Mouse (Mus musculus): ENCODE data around the gene Rassf3.
A peak's percentile ranks its signal among the peaks of the same experiment; 100 is the strongest.

Rassf3 gene

DNA sequence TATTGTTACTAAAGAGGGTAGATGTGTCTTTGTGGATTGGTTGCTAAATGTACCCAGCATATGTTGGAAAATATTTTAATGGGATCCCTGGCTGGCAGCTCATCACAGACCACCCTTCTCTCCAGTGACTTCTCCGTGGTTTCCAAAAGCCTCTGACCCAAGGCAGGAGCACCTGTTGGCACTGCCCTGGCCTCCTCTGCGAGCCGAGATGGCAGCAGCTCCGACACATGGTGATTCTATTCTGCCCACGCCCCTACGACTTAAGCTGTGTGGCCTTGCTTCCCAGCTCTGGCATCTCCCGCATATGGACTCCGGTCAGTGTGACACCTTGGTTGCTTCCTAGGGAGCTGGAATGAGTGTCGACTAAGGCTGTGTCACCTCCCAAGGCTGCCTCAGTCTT is 73.0 kb downstream of the Rassf3 start:
- DNase-seq (ENCODE audit: low spot score), result no peak

DNA sequence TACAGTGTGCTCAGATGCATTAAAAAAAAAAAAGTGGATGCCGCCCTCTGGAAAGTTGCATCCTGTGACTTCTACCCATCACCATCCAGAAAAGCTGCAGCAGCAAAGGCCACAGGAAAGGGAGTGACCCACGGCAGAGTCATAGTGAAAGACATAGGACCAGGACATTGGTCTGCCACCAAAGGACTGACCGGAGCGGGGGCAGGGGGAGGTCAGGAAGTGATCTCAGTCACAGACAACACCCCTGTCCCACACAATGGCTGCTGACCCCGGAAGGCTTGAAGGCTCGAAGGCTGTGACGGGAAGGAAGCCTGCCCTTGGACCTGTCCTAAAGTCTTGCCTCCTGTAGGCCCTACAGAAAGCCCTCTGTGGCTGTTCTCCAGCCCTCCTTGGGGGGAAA is 75.1 kb downstream of the Rassf3 start:
- DNase-seq (ENCODE audit: low spot score), result no peak

DNA sequence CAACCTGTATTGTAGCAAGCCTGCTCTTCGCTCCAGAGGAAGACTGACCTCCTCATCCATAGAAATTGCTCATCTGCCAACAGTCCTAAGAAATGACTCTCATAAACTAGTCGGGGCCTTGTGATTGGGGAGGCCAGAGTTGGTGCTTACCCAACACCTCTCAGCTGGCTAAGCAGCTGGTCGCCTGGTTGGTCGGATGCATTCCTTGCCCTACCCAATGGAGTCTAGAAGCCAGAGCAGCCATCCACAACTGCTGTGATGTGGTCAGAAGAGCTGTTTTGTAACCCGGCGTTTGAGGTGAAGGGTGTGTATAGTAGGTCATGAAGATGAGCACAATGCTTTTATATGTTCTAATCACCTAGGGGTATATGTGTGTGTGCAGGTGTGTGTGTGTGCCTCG is 77.5 kb downstream of the Rassf3 start:
- DNase-seq (ENCODE audit: low spot score), result no peak

DNA sequence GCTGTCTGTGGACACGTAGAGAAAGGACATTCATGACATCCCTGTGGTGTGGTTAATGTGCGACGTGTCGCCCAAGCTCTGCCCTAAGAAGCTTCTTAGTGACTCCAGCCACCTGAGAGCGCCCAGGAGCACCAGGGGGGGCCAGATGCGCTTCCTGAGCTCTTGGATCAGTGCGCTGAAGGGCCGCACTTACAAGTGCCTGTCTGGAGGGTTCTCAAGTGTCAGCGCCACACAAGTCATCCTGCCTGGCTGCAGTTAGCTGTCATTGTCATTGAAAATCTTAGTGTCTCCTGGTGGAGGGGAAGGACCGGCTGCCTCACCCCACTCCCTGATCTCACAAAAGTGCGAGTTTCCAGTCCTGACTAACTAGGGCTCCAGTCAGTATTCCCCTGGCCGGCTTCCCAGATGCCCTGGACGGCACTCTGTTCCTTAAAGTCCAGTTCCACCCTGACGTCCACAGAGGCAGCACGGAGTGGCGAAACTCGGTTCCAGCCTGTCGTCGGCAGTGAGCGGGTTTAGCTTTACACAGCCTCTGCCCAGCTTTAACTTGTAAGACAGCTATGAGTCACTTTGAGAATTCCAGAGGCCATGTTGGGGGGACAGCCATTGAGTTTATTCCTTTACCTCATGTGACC is 80.5 kb downstream of the Rassf3 start:
- DNase-seq (ENCODE audit: low spot score), result no peak

DNA sequence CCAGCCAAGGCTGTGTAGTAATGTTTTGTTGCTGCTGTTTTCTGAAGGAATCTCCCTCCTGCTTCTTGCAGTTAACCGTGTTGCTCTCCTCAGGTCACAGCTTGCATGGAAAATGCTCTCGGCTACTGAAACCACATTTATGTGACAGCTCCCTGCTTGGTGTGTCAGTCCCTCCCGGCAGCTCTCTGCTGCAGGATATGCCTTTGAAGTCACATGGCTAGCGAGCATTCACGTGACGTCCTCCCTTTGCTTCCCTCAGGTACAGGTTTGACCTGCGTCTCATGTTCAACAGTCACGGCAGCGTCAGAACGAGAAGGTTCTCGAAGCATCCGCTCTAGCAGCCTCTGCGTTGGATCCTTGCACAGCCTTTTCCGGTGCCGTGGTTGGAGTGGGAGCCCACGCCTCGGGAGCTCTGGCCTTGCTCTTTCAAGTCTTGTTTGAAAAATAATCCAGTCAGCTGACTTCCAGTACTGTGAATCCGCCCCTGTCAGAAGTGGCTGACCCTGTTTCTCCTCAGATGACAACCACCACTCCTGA is 81.3 kb downstream of the Rassf3 start:
- no peak for DNase-seq (ENCODE audit: low spot score)

DNA sequence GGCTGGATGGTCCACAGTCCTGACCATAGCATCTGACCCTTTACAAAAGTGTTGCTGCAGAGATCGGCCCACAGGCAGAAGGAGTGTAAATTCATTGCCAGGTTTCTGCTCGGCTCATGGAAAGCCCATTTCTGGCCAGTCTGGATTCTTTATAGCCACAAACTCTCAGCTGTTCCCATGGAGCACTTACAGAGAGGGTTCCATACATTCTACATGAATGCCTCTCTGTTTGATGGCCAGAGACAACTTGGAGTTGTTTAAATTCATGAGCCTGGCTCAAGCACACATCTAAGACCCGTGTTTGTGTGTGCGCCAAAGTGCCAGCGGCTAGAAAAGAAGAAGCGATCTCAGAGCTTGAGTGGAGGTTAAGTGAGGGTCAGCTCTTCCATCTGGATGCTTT is 81.9 kb downstream of the Rassf3 start:
- DNase-seq (ENCODE audit: low spot score), result no peak

DNA sequence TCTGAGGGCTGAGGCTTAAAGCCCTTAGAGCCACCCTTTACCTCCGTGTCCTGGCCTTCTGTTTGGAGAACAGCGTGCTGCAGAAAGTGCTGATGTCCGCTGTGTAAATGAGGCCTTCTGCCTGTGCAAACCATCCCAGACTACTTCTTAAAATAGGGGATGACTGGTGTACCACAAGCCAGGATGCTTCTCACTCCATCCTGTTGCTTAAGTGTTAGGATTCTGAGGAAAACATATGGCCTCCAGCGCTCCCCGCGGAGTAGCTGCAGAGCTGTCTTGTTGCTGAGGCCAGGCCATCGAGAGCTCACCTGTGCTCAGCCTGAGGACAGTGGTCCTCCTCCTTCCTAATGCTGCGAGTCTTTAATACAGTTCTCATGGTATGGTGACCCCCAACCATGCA is 84.2 kb downstream of the Rassf3 start:
- no peak for DNase-seq (ENCODE audit: low spot score)

DNA sequence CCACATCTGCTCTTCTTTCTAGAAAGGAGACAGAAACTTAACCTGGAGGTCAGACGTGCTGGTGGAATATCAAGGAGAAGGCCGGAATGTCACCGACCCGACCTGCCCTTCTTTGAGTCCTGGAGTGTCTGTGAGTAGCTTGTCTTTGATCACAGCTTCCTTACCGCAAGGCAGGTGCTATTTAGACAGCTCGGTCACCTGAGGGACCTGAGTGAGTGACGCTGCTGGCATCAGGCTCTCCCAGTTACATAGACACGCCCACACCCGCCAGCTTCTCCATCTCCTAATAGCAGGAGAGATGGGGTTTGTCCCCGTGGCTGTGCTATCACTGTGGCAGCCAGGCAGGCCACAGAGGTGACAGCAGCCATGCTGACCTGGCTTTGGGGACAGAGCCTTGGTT is 85.5 kb downstream of the Rassf3 start:
- no peak for DNase-seq (ENCODE audit: low spot score)

DNA sequence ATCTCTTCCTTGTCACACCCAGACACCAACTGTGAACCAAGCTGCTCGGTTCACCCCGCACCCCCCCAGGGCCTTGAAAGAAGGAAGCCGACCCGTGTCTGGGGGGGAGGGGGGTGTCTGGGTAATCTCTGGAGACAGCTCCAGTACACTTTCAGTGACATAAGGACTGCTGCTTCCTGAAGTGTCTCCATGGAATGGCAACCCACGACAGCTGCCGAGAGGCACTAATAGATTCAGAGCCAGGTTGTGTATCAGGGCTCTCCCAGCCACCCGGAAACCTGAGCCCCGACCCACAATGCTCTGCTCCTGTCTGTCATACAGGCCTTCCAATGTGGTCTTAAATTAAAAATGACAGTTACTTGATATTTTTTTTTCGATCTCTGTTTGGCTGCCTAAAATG is 89.8 kb downstream of the Rassf3 start:
- DNase-seq (ENCODE audit: low spot score), result no peak

DNA sequence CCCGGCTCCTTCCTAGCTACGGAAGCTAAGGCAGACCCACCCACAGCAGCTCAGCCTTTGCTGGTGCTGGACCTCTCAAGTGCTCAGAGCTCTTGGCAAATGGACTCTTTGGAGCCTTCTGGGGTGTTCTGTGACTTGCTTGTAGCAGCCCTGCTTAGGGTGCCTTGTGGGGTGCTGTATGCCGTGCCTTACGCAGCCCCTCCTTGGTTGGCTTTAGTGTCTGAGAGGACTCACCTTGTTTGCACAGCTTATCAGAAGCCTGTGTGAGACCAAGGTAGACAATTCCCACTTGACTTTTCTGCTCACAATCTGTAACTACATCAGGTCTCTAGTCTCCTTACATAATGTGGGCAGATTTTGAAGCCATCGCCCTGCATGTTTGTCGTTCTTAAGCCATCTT is 90.5 kb downstream of the Rassf3 start:
- DNase-seq (ENCODE audit: low spot score), result peak; percentile 28

DNA sequence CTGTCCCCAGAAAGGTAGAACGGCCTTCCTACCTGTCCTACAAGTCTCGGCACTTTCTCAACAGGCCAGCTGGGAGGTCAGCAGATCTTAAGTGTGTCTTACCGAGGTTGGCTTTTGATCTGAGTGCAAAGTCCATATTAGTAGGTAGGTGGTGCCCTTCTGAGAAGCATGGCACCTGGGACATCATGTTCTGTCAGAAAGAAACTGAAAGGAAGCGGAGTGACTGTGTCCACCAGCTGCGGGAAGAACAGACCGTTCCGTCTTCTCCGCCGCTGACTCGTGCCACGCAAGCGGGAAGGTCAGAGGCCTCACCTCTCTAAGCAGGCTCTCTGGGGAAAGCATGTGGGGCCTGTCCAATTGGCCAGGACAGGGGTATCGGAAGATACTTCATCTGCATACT is 91.4 kb downstream of the Rassf3 start:
- no peak for DNase-seq (ENCODE audit: low spot score)

DNA sequence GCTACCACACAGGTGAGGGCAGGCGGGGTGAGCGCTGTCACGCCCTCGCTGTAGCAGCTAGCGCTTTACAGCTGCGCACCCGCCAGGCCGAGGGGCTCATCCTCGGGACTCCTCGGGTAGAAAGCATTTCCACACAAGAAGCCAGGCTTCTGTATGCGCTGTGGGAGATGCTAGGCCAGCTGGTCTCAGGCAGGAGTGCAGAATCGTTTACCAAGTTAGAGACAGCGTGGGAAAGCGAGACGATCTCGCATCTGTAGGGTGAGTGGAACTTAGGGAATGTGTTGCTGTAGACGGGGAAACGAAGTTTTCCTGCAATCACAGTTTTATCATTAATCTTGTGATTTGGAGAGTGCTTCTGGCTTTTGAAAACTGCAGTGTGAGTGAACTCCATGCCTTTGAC is 94.9 kb downstream of the Rassf3 start:
- DNase-seq (ENCODE audit: low spot score), result no peak

DNA sequence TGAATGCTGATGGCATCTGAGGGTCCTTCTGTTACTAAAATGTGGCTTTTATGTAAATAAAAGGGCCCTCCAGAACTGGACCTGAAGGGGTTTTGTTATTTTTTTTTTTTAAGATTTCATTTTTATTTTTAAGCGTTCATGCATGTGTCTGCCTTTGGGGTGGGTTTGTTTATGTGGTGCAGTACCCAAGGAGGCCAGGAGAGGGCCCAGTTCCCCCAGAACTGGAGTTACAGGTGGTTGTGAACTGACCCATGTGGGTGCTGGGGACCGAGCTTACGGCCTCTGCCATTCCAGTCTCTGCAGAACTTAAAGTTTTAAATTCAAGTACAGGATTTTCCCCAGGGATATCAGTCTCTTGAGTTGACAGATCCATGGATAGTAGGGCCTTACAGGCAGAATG is 96.8 kb downstream of the Rassf3 start:
- no peak for DNase-seq (ENCODE audit: low spot score)

DNA sequence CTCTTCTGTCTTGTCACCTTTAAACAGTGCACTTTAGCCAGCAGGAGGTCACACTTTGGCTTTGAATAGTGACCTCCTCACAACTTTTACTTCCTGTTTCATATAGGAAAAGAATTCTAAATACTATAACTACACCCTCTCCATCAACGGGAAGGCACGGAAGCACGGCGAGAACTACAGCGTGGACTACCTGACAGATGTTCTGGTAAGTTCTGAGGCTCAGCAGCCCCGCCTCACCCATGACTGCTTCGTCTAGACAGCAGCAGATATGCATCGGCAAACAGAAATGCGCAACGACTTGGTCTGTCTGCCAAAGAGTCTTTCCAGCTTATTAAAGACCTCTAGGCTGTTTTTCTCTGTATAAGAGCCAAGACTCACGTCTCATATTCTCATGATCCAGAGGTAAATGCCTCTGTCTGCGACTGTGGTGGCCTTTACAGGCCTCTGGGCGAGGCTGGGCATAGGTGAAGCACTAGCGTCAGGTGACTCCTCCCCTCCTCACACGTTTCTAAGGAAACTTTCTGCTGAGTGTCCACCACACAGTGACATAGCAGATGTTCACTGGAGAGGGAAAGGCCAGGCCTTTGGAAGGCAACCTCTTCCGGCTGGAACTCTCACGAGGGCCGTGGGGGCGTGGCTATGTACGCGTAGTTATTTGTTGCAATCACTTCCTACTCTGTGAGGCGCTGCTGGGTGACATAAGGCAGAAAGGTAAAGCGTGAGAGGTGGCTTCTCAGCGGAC is 99.4 kb downstream of the Rassf3 start:
- peak; percentile 49 for DNase-seq (ENCODE audit: low spot score)

DNA sequence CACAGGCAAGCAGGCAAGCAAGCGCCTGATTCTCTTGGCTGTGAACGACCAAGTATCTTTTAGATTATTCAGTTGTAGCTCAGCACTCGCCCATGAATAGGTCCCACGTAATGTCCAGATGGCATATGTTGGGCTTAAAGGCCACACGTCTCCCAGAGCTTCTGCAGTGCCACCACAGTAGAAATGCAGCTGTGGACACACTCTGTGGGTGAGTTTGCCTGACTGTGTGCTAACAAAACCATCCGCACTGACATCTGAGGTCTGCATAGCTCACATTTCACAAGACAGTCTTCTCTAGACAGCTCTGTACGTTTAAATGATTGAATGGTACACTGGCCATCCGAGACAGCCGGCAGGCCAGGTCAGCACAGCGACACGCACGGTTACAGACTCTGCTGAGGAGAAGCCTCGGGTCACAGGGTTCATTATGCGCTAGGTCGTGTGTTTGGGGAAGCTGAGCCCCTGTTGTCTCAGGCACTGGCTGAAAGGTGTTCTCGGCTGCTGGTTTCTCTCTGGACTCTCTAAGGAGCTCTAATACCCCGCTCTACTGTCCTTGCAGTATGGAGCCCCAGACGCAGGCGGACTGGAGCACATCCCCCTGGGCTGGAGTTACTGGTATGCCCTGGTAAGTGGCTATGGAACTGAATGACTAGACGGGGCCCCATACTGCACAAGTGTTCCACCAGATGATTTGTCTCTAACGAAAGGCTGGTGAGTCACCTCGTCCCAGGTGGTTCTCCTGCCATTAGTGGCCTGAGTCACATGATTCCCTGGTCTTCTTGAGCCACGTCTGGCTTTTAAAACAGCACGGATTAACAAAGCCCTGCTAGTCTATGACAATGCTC is 100.3 kb downstream of the Rassf3 start:
- DNase-seq (ENCODE audit: low spot score), result no peak

DNA sequence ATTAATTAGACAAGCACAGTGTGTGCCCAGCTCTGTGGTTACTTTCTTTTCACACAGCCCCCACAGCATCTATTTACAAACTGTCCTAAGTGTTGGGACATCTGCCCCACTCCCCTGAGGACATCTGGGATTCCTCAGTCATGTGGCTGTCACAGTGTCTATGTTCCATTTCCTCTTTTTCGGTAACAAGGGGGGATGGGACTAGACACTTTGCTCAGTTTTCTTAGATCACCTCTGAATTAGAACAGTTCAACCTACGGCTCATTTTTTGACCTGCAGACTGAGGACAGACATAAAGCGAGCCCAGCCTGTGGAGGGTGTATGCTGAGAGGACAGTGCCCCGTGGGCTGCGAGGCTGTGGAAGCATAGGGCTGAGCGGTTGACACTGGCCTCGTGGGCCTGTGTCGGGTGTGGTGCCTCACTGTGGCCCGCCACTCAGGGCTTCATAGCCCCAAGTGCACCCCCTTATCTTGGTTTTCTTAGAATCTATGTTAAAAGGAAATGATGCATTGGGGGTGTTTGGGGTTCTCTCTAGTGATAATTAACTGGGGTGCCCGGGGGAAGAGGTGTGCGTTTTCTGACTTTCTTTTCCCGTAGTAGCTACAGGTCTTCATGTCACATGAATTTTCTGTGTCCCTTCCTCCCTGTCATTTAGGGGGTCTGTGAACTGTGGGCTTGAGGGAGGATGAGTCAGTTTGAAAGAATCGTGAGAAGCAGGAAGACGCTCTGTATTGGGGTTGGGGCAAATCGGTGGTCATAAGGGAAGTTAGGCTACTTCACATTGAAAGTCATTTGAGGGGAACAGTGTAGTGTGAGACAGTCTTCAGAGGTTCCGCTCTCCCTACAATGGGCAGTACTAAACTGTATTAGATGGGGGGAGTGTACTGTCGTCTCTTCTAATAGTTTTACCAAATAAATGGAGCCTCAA is 101.2 kb downstream of the Rassf3 start:
- DNase-seq (ENCODE audit: low spot score), result no peak

DNA sequence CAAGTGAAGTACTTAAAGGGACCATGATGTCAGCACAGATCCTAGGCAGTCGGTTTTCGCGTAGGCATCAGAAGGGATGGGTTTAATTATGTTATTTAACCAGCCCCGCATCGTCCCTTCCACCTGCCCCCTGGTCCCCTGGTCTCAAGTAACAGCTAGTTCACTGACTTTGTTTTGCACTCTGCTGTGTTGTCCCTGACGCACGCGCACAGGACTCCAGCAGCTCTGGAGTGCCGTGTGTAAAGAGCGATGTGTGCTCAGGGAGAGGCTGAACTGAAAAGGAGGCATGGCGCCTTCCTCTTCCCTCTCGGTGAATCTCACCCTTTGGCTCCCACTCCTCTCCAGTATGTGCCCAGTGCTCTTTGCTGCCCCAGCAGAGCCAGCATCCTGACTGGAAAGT is 102.1 kb downstream of the Rassf3 start:
- no peak for DNase-seq (ENCODE audit: low spot score)

DNA sequence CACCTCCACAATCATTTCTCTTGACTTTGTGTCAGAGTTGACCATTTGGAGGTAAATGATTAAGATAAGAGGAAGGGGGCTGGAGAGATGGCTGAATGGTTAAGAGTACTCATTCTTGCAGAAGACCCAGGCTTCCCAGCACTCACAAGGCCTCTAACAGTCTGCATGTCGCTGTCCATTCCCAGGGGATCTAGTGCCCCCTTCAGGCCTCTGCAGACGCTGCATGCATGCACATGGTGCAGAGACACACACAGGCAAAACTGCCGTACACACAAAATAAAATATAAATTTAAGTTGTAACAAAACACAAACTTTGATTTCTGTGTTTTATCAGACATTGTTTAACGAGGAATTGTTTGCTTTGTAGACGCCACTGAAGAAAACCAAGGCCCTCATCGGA is 105.4 kb downstream of the Rassf3 start:
- no peak for DNase-seq (ENCODE audit: low spot score)

DNA sequence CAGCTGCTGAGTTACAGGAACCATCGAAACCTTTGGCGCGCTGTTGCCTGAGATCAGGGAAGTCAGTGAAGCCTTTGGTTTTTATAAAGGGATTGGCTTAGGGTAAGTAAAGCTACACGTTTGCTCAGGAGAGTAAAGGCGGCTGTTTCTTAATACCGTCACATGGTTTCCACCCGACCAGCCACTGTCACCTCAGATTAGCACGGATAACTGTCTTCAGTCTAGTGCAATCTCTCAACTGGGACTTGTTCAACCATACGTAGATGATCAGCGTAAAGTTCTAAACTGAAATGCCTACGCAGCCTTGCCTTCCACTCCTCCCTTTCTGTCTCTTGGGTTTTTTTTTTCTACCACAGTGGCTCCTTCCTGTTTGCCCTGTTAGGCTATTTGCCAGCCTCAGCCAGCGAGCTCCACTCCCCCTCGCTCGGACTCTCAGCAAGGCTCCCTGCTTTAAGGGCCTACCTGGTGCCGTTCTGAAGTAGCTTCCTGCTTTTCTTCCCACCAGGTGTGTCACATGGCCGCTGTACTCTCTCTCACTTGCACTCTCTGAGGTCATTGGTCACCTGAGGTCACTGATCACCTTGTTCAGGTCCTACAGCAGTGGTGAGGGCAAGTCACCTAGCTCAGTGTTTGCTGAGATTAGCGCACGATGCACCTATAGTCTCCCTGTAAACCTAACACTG is 107.2 kb downstream of the Rassf3 start:
- peak; percentile 82 for DNase-seq (ENCODE audit: low spot score)

DNA sequence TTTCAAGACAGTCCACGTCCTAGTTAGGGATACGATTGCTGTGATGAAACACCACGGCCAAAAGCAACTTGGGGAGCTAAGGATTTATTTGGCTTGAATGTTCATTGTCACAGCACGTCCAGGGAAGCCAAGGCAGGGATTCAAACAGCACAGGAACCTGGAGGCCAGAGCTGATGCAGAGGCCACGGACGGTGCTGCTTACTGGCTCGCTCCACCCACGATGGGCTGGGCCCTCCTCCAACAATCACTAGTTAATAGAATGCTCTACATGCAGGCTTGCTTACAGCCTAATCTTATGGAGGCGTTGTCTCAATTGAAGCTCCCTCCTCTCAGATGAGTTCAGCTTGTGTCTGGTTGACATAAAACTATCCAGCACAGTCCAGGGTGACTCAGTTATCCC is 108.4 kb downstream of the Rassf3 start:
- DNase-seq (ENCODE audit: low spot score), result no peak

DNA sequence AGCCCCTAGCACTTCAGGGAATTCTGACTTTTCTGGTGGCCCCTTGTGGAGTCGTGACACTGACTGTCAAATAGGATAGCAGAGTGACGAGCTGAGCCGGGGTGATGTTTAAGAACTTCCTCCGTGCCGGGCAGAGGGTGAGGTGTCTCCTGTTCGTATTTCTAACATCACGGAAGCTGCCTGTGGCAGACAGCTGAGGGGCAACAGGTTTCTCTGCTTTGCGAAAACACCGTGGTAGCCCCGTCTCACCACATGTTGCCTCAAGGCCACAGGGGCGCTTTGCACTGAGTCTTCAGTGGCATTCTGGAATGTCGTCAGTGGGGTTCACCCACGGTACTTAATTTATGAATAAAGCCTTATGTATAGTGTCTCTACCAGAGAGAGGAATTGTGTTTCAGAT is 108.9 kb downstream of the Rassf3 start:
- DNase-seq (ENCODE audit: low spot score), result no peak
